In genomic region chr11:120126845-120127244, GRCm38 (mm10) we compare ENCODE assay signal across 1 mouse cellular context.
TF ChIP-seq lines count a peak whose summit lies in the region.

No protein-coding gene starts in this region.

TF ChIP-seq in MEL, 35 proteins besides CTCF, POLR2A, EP300 and RAD21:
- no peak for TF ChIP-seq MXI1 (IDR thresholded peaks at IDR 0.05; ENCODE audit: low read depth, low read length)
- no peak for TF ChIP-seq TAL1 (IDR thresholded peaks at IDR 0.05; ENCODE audit: low read length)
TF ChIP-seq in MEL: peak in this region for 0.
